Mouse (Mus musculus) heart, adult 9 months (tissue): ENCODE results near the gene Mex3d.

Experiments
- DNase-seq, 2 experiments: peaks; one replicate each; pipeline ENCODE4 v3.0.0; 2022; ENCODE audit warnings: low spot score in 2 of 2

The Mex3d gene

GRCm38 (mm10) chr10:80412656-80413541 is 25.4 kb upstream of the Mex3d start:
- DNase-seq: peak in 1 of 2 experiments; percentile 77

- DNase-seq: no peak
These were observed 20.5 kb upstream of the Mex3d start for GRCm38 (mm10) chr10:80407924-80408323.

- DNase-seq: peak; percentile 94
These were observed 19.4 kb upstream of the Mex3d start, which contains the start of gene Uqcr11 for GRCm38 (mm10) chr10:80406684-80407501. TSS of gene Uqcr11 (minus strand) at chr10:80406830.

- no peak for DNase-seq
These were observed 18.2 kb upstream of the Mex3d start for GRCm38 (mm10) chr10:80405481-80406173.

GRCm38 (mm10) chr10:80403044-80403692 is 15.7 kb upstream of the Mex3d start:
- no peak for DNase-seq

GRCm38 (mm10) chr10:80400704-80401161 is 13.3 kb upstream of the Mex3d start:
- no peak for DNase-seq

GRCm38 (mm10) chr10:80399973-80400703 is 12.7 kb upstream of the Mex3d start:
- DNase-seq: no peak

GRCm38 (mm10) chr10:80399191-80399972 is 11.9 kb upstream of the Mex3d start, which contains the start of gene Mbd3:
TSS of gene Mbd3 (minus strand) at chr10:80399550.
- DNase-seq: peak; percentile 100

GRCm38 (mm10) chr10:80398719-80399190 is 11.3 kb upstream of the Mex3d start:
- DNase-seq: peak; percentile 96 to 97

GRCm38 (mm10) chr10:80398174-80398535 is 10.7 kb upstream of the Mex3d start:
- no peak for DNase-seq

GRCm38 (mm10) chr10:80397524-80398173 is 10.2 kb upstream of the Mex3d start:
- DNase-seq: no peak

GRCm38 (mm10) chr10:80396822-80397523 is 9.5 kb upstream of the Mex3d start:
- DNase-seq: no peak

GRCm38 (mm10) chr10:80395025-80395627 is 7.7 kb upstream of the Mex3d start:
- DNase-seq: no peak

GRCm38 (mm10) chr10:80392687-80393086 is 5.2 kb upstream of the Mex3d start:
- no peak for DNase-seq

- no peak for DNase-seq
These were observed 3.2 kb upstream of the Mex3d start for GRCm38 (mm10) chr10:80390697-80391096.

GRCm38 (mm10) chr10:80389185-80389708 is 1.8 kb upstream of the Mex3d start:
- DNase-seq: no peak

GRCm38 (mm10) chr10:80388731-80389130 is 1.3 kb upstream of the Mex3d start:
- DNase-seq: no peak
